Mouse (Mus musculus) adipocyte (in vitro differentiated cells): ENCODE results near the gene Tcl1b3.
"Not testable (repeated sequence)": the region's sequence is repeated elsewhere in the genome, so short reads cannot be mapped to it uniquely, and the experiment has no call there.

ENCODE experiments used
- DNase-seq: peaks from one replicate; pipeline ENCODE4 v3.0.0-alpha.2; 2016; ENCODE audit warnings: low spot score

Gene Tcl1b3

GRCm38 (mm10) chr12:105190743-105191142, at the start of gene Tcl1b3:
TSS of gene Tcl1b3 (plus strand) at chr12:105191043.
- DNase-seq = not testable (repeated sequence)

GRCm38 (mm10) chr12:105143096-105143495, 47.7 kb upstream of the Tcl1b3 start:
- DNase-seq = no peak

- DNase-seq = not testable (repeated sequence)
Measured at GRCm38 (mm10) chr12:105144928-105145327, 45.9 kb upstream of the Tcl1b3 start.

- DNase-seq = no peak
Measured at GRCm38 (mm10) chr12:105145714-105146113, 45.1 kb upstream of the Tcl1b3 start, which contains the start of gene Tcl1b2. TSS of gene Tcl1b2 (plus strand) at chr12:105146014.

- DNase-seq = peak; percentile 15
Measured at GRCm38 (mm10) chr12:105155286-105155685, 35.6 kb upstream of the Tcl1b3 start.

GRCm38 (mm10) chr12:105158842-105159241, 32.0 kb upstream of the Tcl1b3 start:
- DNase-seq = no peak

GRCm38 (mm10) chr12:105159390-105159789, 31.5 kb upstream of the Tcl1b3 start, which contains the start of gene Tcl1b1:
TSS of gene Tcl1b1 (plus strand) at chr12:105159690.
- DNase-seq = no peak

- no peak for DNase-seq
Measured at GRCm38 (mm10) chr12:105166734-105167133, 24.1 kb upstream of the Tcl1b3 start.

- DNase-seq = no peak
Measured at GRCm38 (mm10) chr12:105173366-105173765, 17.5 kb upstream of the Tcl1b3 start.

- not testable (repeated sequence) for DNase-seq
Measured at GRCm38 (mm10) chr12:105174318-105174717, 16.5 kb upstream of the Tcl1b3 start.

GRCm38 (mm10) chr12:105176044-105176443, 14.8 kb upstream of the Tcl1b3 start, which contains the start of gene Tcl1b5:
TSS of gene Tcl1b5 (plus strand) at chr12:105176344.
- not testable (repeated sequence) for DNase-seq

GRCm38 (mm10) chr12:105181040-105181644, 9.7 kb upstream of the Tcl1b3 start:
- DNase-seq = not testable (repeated sequence)

- not testable (repeated sequence) for DNase-seq
Measured at GRCm38 (mm10) chr12:105188980-105189379, 1.9 kb upstream of the Tcl1b3 start.

GRCm38 (mm10) chr12:105199684-105200497, 9.0 kb downstream of the Tcl1b3 start:
- not testable (repeated sequence) for DNase-seq

GRCm38 (mm10) chr12:105201657-105202056, 10.8 kb downstream of the Tcl1b3 start, which contains the start of gene Tcl1b4:
TSS of gene Tcl1b4 (plus strand) at chr12:105201957.
- DNase-seq = not testable (repeated sequence)

GRCm38 (mm10) chr12:105207071-105207470, 16.2 kb downstream of the Tcl1b3 start:
- no peak for DNase-seq

GRCm38 (mm10) chr12:105208441-105208840, 17.6 kb downstream of the Tcl1b3 start:
- no peak for DNase-seq

- DNase-seq = no peak
Measured at GRCm38 (mm10) chr12:105209231-105209630, 18.4 kb downstream of the Tcl1b3 start.

- DNase-seq = no peak
Measured at GRCm38 (mm10) chr12:105217101-105217760, 26.4 kb downstream of the Tcl1b3 start.

GRCm38 (mm10) chr12:105222601-105223319, 31.9 kb downstream of the Tcl1b3 start, which contains the start of gene Tcl1:
TSS of gene Tcl1 (minus strand) at chr12:105222793.
- no peak for DNase-seq

- DNase-seq = no peak
Measured at GRCm38 (mm10) chr12:105224621-105225320, 33.9 kb downstream of the Tcl1b3 start.
